Mouse (Mus musculus) macrophage (primary cell): ENCODE data around the gene Cyth4. TPM values are rescaled to one million over a fixed set of nuclear protein-coding genes. Genes with fewer than 3 reads are reported as not detected.

ENCODE experiments used
- H3K27ac ChIP-seq: fragments of 350-480 bp; formaldehyde crosslinking; 2 replicates; pipeline ENCODE4 v1.9.0; 2021
- H3K36me3 ChIP-seq: fragments of 350-480 bp; formaldehyde crosslinking; 2 replicates; pipeline ENCODE4 v1.9.0; 2021; ENCODE audit errors: inconsistent target
- H3K4me3 ChIP-seq: fragments of 350-480 bp; formaldehyde crosslinking; 2 replicates; pipeline ENCODE4 v1.9.0; 2021; ENCODE audit errors: inconsistent target
- H3K79me2 ChIP-seq: fragments of 350-480 bp; formaldehyde crosslinking; 2 replicates; pipeline ENCODE4 v1.9.0; 2021; ENCODE audit errors: inconsistent target
- WGBS: methylation state at CpG from one replicate; pipeline ENCODE4 v1.1.7; 2026; ENCODE audit warnings: inconsistent platforms; ENCODE audit not compliant: missing documents; 5-methylcytosine and 5-hydroxymethylcytosine counted together
- polyA plus RNA-seq: library from polyadenylated mRNA; stranded (reverse); fragments of 250-400 nt; gene quantifications from 3 replicates; pipeline ENCODE4 v1.2.4, GENCODE M21; 2018; ENCODE audit warnings: inconsistent platforms

Cyth4 gene
- polyA plus RNA-seq, 1 experiment from 2014 or later: 240 TPM

DNA sequence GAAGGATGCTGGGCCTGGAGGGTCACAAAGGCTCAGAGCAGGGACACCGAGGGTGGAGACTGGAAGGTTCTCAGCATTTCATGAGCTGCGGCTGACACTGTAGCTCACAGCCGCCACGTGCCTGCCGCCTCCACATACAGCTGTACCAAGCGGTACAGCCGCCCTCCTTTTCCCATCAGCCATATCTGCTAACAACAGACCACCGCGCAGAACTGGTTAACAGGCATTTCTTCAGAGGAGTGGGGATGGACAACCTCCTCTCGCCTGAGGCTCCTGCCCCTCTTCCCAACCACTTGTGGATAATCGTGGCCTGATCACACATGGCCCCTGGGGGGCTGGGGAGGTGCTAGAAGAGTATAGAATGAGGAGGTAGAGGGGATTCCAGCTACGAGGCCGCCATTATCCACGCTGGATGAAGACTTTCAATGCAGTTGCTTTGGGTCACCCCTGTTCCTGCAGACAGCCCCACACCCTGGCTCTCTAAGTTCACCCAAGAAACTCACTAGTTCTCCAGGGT lies 4.3 kb upstream of the Cyth4 start:
- Histone ChIP-seq H3K4me3 (no peak overlapping the region), H3K36me3 (no peaks in the 10 kb centered on the region), H3K27ac (peak overlapping the region; percentile 96), H3K79me2 (peaks cover 6% of the 10 kb centered on the region; the same call in 1 of the 2 replicates)
- 92% methylated on average over 14 of the region's 14 CpGs for WGBS

DNA sequence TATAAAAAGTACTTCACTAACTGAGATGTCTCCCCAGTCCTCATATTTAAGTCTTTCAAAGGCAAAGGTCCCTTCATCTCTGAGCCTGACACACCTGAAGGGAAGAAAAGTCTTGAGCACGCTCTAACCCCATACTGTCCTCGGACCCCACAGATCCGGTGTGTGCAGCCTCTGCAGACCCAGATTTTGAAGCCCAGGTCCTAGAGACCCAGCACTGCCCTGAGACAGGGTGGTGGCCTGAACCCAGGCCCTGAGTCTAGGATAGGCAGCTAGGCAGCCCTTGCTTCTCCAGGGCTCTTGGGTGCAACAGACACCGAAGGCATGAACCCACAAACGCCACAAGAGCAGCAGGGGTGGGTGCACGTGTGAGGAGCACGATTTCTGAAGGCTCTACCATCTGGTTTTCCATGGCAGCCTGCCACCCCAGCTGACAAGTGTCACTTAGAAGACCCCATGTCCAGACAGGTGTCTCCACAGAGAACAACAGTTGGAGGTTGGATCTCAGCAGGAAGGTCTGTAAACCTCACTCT lies 2.9 kb upstream of the Cyth4 start:
- WGBS: 63% methylated on average over 7 of the region's 7 CpGs
- peaks cover 18% of the 10 kb centered on the region for H3K79me2 ChIP-seq
- no peaks in the 10 kb centered on the region for H3K36me3 ChIP-seq
- H3K4me3 ChIP-seq: no peak overlapping the region
- peak overlapping the region; percentile 98 for H3K27ac ChIP-seq

DNA sequence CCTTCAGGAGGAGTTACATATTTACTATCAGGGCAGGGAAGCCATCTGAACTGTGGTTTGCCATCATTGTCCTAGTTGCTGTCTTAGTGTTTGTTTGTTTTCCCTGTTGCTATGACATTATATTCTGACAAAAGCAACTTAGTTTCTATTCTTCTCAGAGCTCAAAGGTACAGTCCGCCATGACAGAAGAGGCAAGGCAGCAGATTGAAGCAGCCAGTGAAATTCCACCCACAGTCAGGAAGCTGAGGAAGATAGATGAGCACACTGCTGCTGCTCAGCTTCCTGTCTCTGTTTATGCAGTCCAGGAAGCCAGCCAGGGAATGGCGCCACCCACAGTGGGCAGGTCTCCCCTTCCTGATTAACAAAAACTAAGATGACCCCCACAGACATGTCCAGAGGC lies 2.0 kb upstream of the Cyth4 start:
- Histone ChIP-seq H3K79me2 (peaks cover 27% of the 10 kb centered on the region), H3K36me3 (peaks cover 2% of the 10 kb centered on the region; the same call in 1 of the 2 replicates), H3K4me3 (no peak overlapping the region), H3K27ac (peak overlapping the region; percentile 98)
- 70% methylated on average over 2 of the region's 2 CpGs for WGBS

DNA sequence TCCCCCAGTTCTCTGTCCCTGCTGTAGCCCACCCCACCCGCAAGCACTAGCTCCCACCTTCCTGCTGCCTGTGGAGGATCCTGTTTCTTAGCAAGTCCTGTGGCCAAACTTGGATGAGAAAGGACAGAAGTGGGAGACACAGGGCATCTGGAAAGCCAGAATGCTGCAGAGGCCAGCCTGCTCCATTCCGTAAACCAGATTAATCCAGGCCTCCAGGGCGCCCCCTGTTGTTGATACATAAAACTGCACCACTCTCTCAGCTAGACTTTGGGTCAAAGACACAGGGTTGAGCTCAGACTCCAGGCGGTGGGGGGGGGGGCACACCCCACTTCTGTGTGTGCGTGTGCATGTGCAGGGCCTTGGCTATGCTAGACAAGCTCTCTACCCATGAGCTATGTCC lies 1.4 kb upstream of the Cyth4 start:
- 77% methylated on average over 4 of the region's 5 CpGs for WGBS
- Histone ChIP-seq H3K4me3 (no peak overlapping the region), H3K36me3 (peaks cover 8% of the 10 kb centered on the region; the same call in 1 of the 2 replicates), H3K27ac (peak overlapping the region; percentile 98), H3K79me2 (peaks cover 33% of the 10 kb centered on the region)

DNA sequence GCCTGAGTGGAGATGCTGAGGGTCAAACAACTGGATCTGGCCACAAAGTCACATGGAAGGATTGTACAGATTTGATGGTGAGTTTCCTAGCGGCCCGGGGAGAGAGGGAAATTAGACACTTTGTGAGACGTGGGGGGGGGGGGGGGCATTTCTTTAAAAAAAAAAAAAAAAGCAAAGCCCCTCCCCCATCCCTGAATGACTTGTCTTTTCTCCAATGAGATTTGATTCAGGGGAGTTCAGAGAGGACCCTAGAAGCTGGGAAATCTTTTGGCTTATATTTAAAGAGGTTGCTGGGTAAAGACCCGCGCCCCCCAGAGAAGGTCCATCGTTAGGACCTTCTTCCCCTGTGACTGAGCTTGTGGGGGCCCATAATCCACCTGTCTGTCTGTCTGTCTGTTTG lies 343 bp upstream of the Cyth4 start:
- peaks cover 12% of the 10 kb centered on the region; the same call in 1 of the 2 replicates for H3K36me3 ChIP-seq
- peak overlapping the region; percentile 86 for H3K4me3 ChIP-seq
- H3K79me2 ChIP-seq: peaks cover 44% of the 10 kb centered on the region
- H3K27ac ChIP-seq: peak overlapping the region; percentile 98
- 6% methylated on average over 5 of the region's 6 CpGs for WGBS

DNA sequence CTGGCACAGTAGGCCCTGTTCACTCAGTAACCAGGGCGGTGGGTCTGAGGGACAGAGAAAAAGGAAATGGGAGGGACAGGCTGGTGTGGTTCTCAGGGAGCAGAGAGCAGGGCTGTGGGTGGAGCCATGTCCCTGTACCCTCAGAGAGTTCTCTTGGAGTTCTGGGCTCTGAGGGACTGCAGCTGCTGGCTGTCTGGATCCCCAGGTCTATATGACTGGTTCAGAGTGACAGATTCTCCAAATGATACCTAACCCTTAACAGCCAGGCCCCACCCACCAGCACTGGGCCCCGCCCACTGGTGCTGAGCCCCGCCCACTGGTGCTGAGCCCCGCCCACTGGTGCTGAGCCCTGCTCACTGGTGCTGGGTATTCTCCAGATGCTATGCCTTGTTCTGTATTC lies 882 bp downstream of the Cyth4 start:
- Histone ChIP-seq H3K4me3 (peak overlapping the region; percentile 86), H3K36me3 (peaks cover 21% of the 10 kb centered on the region), H3K27ac (peak overlapping the region; percentile 98), H3K79me2 (peaks cover 56% of the 10 kb centered on the region)
- 0% methylated on average over 4 of the region's 4 CpGs for WGBS

- peak overlapping the region; percentile 86 for H3K4me3 ChIP-seq
- H3K36me3 ChIP-seq: peaks cover 35% of the 10 kb centered on the region
- H3K79me2 ChIP-seq: peaks cover 70% of the 10 kb centered on the region
- WGBS: 0% methylated on average over 6 of the region's 6 CpGs
- peak overlapping the region; percentile 98 for H3K27ac ChIP-seq
Measured at GRCm38 (mm10) chr15:78599124-78599523, 2.3 kb downstream of the Cyth4 start.

- H3K36me3 ChIP-seq: peaks cover 41% of the 10 kb centered on the region
- peak overlapping the region; percentile 86 for H3K4me3 ChIP-seq
- peaks cover 75% of the 10 kb centered on the region for H3K79me2 ChIP-seq
- H3K27ac ChIP-seq: peak overlapping the region; percentile 98
- 31% methylated on average over 10 of the region's 13 CpGs for WGBS
Measured at GRCm38 (mm10) chr15:78599529-78600193, 2.8 kb downstream of the Cyth4 start.

DNA sequence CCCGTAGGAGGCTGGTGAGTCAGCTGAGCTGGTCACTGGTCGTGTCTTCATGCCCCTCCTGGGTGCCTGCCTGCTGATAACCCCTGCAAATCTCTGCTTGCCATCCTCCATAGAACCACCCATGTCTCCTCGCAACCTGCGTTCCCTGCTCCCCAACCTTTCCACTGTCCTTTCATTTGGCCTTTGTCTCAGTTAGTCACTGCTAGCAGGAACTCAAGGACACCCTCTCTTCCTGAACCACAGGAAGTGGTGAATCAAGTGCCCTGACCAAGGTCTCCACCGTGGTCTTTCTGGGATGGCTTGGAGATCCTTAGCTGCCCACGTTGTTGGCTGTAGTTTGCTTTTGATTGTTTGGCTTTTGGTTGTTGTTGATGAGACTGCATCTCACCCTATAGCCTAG lies 4.3 kb downstream of the Cyth4 start:
- peaks cover 51% of the 10 kb centered on the region for H3K36me3 ChIP-seq
- H3K79me2 ChIP-seq: peaks cover 89% of the 10 kb centered on the region
- peak overlapping the region; percentile 98 for H3K27ac ChIP-seq

DNA sequence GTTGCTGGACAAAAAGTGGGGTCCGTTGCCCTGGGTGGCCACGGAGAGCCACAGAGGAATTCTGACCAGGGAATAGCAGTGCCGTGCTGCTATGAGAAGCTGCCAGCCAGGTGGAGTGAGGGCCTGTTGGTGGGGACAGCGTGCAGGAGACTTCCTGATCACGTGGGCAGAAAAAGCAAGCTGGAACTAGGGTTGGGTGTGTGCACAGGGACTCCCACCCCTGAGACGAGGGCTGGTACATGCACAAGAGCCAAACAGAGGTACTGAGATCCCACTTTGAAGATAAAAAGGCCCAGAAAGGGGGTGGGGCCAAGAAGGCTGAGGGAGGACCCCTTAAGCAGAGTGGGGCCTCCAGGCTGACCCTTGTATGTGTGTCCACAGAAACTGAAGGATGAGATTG lies 7.4 kb downstream of the Cyth4 start:
- Histone ChIP-seq H3K79me2 (peaks cover 81% of the 10 kb centered on the region), H3K4me3 (no peak overlapping the region), H3K27ac (peak overlapping the region; percentile 7), H3K36me3 (peaks cover 53% of the 10 kb centered on the region)
- 87% methylated on average over 6 of the region's 6 CpGs for WGBS

More for the DNA sequence above, 4.3 kb downstream of the Cyth4 start:
- H3K4me3 ChIP-seq: no peak overlapping the region
- WGBS: 27% methylated on average over 6 of the region's 6 CpGs

GRCm38 (mm10) chr15:78605371-78605791 lies 8.5 kb downstream of the Cyth4 start:
- peak overlapping the region; percentile 87 for H3K27ac ChIP-seq
- H3K79me2 ChIP-seq: peaks cover 78% of the 10 kb centered on the region
- no peak overlapping the region for H3K4me3 ChIP-seq
- H3K36me3 ChIP-seq: peaks cover 57% of the 10 kb centered on the region
- WGBS: 42% methylated on average over 3 of the region's 3 CpGs

- Histone ChIP-seq H3K4me3 (no peak overlapping the region), H3K79me2 (peaks cover 74% of the 10 kb centered on the region), H3K27ac (peak overlapping the region; percentile 87), H3K36me3 (peaks cover 58% of the 10 kb centered on the region)
- 25% methylated on average over 6 of the region's 6 CpGs for WGBS
Measured at GRCm38 (mm10) chr15:78606059-78606458, 9.2 kb downstream of the Cyth4 start.

- H3K79me2 ChIP-seq: peaks cover 74% of the 10 kb centered on the region
- no peak overlapping the region for H3K4me3 ChIP-seq
- H3K27ac ChIP-seq: peak overlapping the region; percentile 87
- H3K36me3 ChIP-seq: peaks cover 65% of the 10 kb centered on the region
- 13% methylated on average over 4 of the region's 4 CpGs for WGBS
Measured at GRCm38 (mm10) chr15:78607463-78607862, 10.6 kb downstream of the Cyth4 start.

DNA sequence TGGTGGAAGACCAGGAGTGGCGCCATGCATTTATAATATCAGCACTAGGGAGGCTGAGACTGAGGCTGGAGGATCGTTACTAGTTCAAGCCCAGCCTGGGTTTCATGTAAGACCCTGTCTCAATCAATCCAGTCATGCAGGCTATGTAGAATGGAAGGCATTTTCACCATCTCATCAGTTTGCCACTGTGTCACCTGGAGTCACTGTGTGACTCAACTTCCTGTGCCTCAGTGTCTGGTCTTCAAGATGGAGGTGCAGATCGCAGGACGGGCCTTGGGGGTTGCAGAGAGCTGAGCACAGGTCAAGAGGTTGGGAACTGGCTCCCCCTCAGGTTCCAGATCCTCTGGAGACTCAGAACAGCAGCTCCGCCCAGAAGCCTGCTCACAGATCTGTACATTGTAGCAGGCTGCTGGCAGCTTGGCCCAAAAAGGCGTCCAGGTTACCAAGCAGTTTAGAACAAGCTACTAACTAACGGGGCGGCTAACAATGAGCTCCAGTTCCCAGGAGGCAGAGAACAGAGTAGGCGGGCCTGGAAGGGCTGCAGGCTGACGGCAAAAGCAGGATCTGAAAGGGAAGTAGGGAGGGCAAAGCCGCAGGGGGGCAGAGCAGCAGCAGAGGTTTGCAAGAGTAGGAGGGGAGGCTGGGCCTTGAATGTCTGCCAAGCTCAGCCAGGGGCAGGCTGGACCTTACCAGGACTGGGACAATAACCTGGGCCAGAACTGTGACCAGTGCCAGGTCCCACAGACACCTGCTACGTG lies 14.0 kb downstream of the Cyth4 start:
- Histone ChIP-seq H3K36me3 (peaks cover 70% of the 10 kb centered on the region), H3K4me3 (no peak overlapping the region), H3K79me2 (peaks cover 43% of the 10 kb centered on the region), H3K27ac (peak overlapping the region; percentile 38)
- 54% methylated on average over 12 of the region's 12 CpGs for WGBS

GRCm38 (mm10) chr15:78614536-78614935 lies 17.7 kb downstream of the Cyth4 start:
- Histone ChIP-seq H3K27ac (no peak overlapping the region), H3K79me2 (peaks cover 26% of the 10 kb centered on the region; the same call in 1 of the 2 replicates), H3K4me3 (no peak overlapping the region), H3K36me3 (peaks cover 98% of the 10 kb centered on the region)
- WGBS: 94% methylated on average over 7 of the region's 7 CpGs
